ENCODE assay signal across 20 mouse cellular contexts in genomic region chr11:46435363-46435762, GRCm38 (mm10). TPM values are rescaled to one million over a fixed set of nuclear protein-coding genes. Genes with fewer than 3 reads are reported as not detected.
"Had no signal": no experiment of that assay in that cellular context is flagged by ENCODE, and none has a peak within 500 bp of the region (broad histone marks: within the 10 kb centered on the region; RNA-seq: fewer than 3 reads in every experiment).

No protein-coding gene starts in this region.

- DNase-seq: kidney, adult 18-20 months; kidney, postnatal 10 days; kidney, postnatal 4 days; lung, adult 2 months; lung, postnatal 36 days; thymus, postnatal 4 days had no signal

- ATAC-seq: lung, postnatal 0 days; midbrain, embryonic 15.5 days had no signal

- H3K9ac ChIP-seq: midbrain, embryonic 15.5 days; neural tube, embryonic 12.5 days had no signal

- H3K27me3 ChIP-seq: midbrain, embryonic 15.5 days; neural tube, embryonic 12.5 days had no signal

- H3K27ac ChIP-seq: limb, embryonic 10.5 days; midbrain, embryonic 15.5 days; neural tube, embryonic 12.5 days; stomach, postnatal 0 days had no signal

- H3K9me3 ChIP-seq: limb, embryonic 10.5 days; midbrain, embryonic 15.5 days; neural tube, embryonic 12.5 days had no signal

- H3K4me2 ChIP-seq: midbrain, embryonic 15.5 days had no signal

- H3K4me3 ChIP-seq: midbrain, embryonic 15.5 days; neural tube, embryonic 12.5 days had no signal

- H3K36me3 ChIP-seq: midbrain, embryonic 15.5 days had no signal

RNA-seq across cellular contexts. Expression of gene Fam71b, which starts 39.0 kb away (rescaled TPM):
- total RNA-seq: layer of hippocampus, adult 8-10 months; layer of hippocampus, postnatal 14 days; left cerebral cortex, adult 18-20 months; left cerebral cortex, postnatal 10 days; monocyte, adult 5-6 weeks; neutrophil, adult 5-6 weeks had no signal
- polyA plus RNA-seq: kidney, embryonic 14.5 days; limb, embryonic 10.5 days; limb, embryonic 14.5 days; lung, postnatal 0 days; midbrain, embryonic 11.5 days; midbrain, embryonic 15.5 days; neural tube, embryonic 12.5 days; stomach, postnatal 0 days had no signal

RNA-seq across cellular contexts. Expression of gene Itk, which starts 46.0 kb away (rescaled TPM):
- polyA plus RNA-seq: limb, embryonic 10.5 days; midbrain, embryonic 11.5 days; midbrain, embryonic 15.5 days; neural tube, embryonic 12.5 days had no signal
